Mouse (Mus musculus) embryonic facial prominence, embryonic 10.5 days (tissue): ENCODE measurements at regions not wholly inside any gene's neighbourhood (a gene's known extent, or its start where the extent isn't known, plus 50 kb on each side); places are given as distances from the start of the nearest gene placed in this dataset.
A peak's percentile ranks its signal among the peaks of the same experiment; 100 is the strongest.

Source experiments
- DNase-seq: peaks from one replicate; pipeline ENCODE4 v3.0.0-alpha.2; 2017; ENCODE audit warnings: low spot score
- H3K27ac ChIP-seq: fragments of 300-500 bp; sonication (generic); replicated peaks from 2 replicates; pipeline ENCODE4 v1.5.1; 2016; ENCODE audit warnings: mild to moderate bottlenecking
- H3K27me3 ChIP-seq: fragments of 300-500 bp; sonication (generic); replicated peaks from 2 replicates; pipeline ENCODE4 v1.6.1; 2016; ENCODE audit warnings: low read depth, mild to moderate bottlenecking; ENCODE audit not compliant: poor library complexity, severe bottlenecking
- H3K36me3 ChIP-seq: fragments of 300-500 bp; sonication (generic); replicated peaks from 2 replicates; pipeline ENCODE4 v1.6.1; 2016; ENCODE audit warnings: mild to moderate bottlenecking, moderate library complexity
- H3K4me1 ChIP-seq: fragments of 300-500 bp; sonication (generic); 2 replicates; pipeline ENCODE4 v1.6.1; 2016
- H3K4me3 ChIP-seq: fragments of 300-500 bp; sonication (generic); 2 replicates; pipeline ENCODE4 v1.5.1; 2016; ENCODE audit warnings: mild to moderate bottlenecking, moderate library complexity
- H3K9me3 ChIP-seq: fragments of 300-500 bp; sonication (generic); 2 replicates; pipeline ENCODE4 v1.6.1; 2016; ENCODE audit warnings: mild to moderate bottlenecking
- WGBS: fragments of 180-500 bp; shearing (Covaris S2); methylation state at CpG from one replicate; pipeline ENCODE4 v1.1.7; 2016; 5-methylcytosine and 5-hydroxymethylcytosine counted together

DNA sequence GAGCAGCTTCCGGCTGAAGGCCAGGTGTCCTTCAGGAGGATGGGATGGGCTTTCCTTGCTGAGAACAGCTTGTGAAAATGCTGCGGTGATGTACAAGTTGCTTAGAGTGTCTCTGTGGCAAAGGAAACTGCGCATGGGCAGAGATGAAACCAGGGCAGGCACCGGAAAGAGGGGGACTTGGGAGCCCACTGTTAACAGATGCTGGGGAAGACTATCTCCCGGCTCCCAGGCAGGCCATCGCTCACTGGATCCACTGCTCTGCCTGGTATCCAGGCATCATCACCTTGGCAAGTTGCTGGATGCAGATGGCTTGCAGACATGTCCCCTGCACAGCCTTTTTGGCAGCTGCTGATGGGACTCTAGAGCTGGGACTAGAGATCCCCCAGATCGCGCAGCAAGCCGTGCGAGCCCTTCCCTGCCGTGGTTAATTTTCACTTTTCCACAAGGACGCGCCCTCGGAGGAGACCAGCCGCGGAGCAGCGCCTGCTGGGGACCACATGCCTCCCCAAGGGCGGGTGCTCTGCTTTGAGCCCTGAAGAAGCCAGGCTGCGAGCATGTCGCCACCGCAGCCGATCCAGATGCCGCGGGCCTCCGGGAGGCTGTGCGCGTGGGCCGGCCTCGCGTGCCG, 234.4 kb downstream of the Opa1 start:
- no peaks in the 10 kb centered on the region for H3K36me3 ChIP-seq
- peak; percentile 62 for DNase-seq
- peak overlapping the region; percentile 68 for H3K4me3 ChIP-seq
- 4% methylated on average over 31 of the region's 31 CpGs for WGBS
- H3K4me1 ChIP-seq = peaks cover 50% of the 10 kb centered on the region
- H3K9me3 ChIP-seq = no peaks in the 10 kb centered on the region
- peak overlapping the region; percentile 97 for H3K27ac ChIP-seq
- H3K27me3 ChIP-seq = peaks cover 81% of the 10 kb centered on the region

DNA sequence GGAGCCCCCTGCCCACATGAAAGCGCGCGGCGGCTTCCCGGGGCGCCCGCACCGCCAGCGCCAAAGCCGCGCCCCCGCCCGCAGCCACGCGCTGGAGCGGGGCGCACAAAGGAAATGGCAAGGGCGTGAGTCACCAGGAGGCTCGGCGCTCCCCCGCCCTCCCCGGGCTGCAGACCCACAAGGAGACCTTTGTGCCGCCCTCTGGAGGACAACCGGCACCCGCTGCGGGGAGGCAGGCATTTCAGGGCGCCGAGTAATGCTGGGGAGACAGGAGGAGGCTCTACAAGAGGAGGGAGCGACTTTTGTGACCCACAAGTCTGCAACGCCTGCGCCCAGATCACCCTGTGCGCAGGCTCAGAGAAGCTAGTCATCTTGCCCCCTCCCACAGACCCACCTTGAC, 234.9 kb downstream of the Opa1 start:
- peak; percentile 89 for DNase-seq
- H3K4me3 ChIP-seq = peak overlapping the region; percentile 68
- H3K36me3 ChIP-seq = no peaks in the 10 kb centered on the region
- H3K9me3 ChIP-seq = no peaks in the 10 kb centered on the region
- peak overlapping the region; percentile 97 for H3K27ac ChIP-seq
- H3K27me3 ChIP-seq = peaks cover 76% of the 10 kb centered on the region
- 1% methylated on average over 32 of the region's 32 CpGs for WGBS
- H3K4me1 ChIP-seq = peaks cover 56% of the 10 kb centered on the region

DNA sequence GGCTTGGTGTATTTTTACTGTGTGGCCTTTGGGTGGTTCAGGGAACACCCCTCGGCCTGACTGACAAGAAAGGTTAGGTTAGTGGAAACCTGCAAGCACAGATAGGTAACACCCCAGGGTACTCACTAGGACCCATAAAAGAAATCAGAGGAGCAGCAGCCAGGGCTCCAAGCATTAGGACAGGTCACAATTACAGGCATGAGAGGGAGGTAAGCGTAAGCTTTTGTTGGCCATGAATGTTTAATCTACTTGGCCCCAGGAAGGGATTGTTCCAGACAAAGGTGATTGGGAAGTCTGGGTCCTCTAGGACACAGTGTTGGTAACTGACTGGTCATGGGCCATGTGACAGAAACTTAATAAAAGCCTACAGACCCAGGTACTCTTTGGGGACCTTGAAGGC, 235.5 kb downstream of the Opa1 start:
- peaks cover 74% of the 10 kb centered on the region for H3K27me3 ChIP-seq
- H3K27ac ChIP-seq = peak overlapping the region; percentile 97
- no peak for DNase-seq
- H3K4me3 ChIP-seq = no peak overlapping the region
- no peaks in the 10 kb centered on the region for H3K9me3 ChIP-seq
- no peaks in the 10 kb centered on the region for H3K36me3 ChIP-seq
- peaks cover 58% of the 10 kb centered on the region for H3K4me1 ChIP-seq
- WGBS = 63% methylated on average over 2 of the region's 2 CpGs

DNA sequence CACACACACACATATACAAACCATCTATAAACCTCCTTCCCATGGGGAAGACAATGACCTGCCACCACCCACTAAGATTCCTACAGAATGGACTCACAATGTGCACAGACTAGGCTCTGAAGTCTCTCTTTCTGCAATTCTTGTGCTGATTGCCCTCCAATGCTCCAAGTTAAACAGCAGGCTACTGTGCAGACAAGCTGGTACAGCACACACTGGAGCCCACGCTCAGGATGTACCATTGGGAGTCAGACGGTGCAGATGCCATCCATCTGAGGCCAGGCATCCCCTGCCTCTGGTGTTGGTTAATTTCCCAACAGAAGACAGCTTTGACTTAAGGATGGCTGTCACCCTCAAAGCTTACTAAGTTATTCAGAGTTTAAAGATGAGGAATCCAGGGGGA, 236.1 kb downstream of the Opa1 start:
- no peak for DNase-seq
- H3K4me3 ChIP-seq = no peak overlapping the region
- 77% methylated on average over 2 of the region's 2 CpGs for WGBS
- H3K27ac ChIP-seq = peak overlapping the region; percentile 2; the same call in 1 of the 2 replicates
- H3K27me3 ChIP-seq = peaks cover 70% of the 10 kb centered on the region
- H3K36me3 ChIP-seq = no peaks in the 10 kb centered on the region
- peaks cover 63% of the 10 kb centered on the region for H3K4me1 ChIP-seq
- no peaks in the 10 kb centered on the region for H3K9me3 ChIP-seq

DNA sequence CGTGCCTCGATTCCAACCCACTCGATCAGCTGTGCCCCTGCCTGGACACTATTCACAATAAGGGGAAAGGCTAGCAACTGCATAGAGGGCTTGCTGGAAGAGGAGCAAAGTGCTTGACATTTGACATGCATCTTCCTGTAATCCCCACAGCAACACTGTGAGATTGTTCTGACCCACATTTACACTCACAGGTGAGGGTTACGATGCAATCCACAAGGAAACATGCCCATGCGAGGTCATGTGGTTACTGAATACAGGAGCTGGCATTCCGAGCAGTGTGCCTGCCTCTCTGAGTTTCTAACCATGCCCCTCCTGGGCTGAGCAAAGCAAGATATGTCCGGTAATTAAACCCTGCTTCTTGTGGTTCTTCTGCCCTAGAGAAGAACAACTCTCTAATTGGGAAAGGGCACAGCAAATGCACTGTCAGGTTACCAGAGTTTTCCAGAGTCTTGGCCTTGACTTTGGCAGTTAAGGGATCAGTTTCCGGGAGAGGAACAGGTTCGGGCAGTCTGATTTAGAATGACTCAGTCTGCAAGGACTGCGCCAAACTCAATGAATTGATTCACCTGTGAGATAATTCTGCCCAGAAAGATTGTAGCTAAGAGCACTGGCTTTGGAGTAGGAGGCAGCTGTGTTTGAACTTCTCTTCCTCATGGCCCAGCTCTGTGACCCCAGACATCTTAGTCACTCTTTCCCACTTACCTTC, 236.7 kb downstream of the Opa1 start:
- Histone ChIP-seq H3K4me1 (peaks cover 69% of the 10 kb centered on the region), H3K9me3 (no peaks in the 10 kb centered on the region)
- 84% methylated on average over 10 of the region's 10 CpGs for WGBS

DNA sequence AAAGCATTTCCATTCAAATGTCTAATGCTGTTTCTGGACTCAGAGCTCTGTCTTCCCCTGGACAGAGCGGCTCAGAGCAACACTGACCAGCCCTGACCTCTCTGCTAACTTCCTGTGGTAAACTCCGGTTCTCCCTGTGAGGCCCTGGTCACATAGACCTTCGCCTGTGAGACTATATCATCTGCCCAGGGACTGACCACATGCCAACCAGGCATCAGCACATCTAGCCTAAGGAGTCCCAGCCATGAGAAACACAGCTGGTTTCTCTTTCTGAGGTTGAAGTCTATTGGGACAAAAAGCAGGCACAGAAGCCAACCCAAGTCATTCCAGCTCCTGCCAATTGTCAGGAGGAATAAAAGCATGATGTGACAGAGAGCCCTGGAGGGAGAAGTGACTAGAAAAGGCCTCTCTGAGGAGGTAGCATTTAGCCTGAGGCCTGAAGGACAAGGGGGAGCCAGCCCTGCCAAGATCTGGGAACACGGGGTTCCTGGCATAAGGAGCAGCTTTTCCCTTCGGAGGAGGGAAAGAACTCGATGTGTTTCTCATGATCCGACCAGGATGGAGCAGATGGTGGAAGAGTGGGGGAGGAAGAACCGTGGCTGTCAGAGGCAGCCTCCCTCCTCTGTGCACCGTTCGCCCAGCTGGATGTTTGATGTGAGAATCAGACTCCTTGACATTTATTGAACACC, 237.7 kb downstream of the Opa1 start:
- Histone ChIP-seq H3K4me1 (peaks cover 77% of the 10 kb centered on the region), H3K36me3 (no peaks in the 10 kb centered on the region), H3K27ac (no peak overlapping the region), H3K27me3 (peaks cover 70% of the 10 kb centered on the region), H3K4me3 (no peak overlapping the region), H3K9me3 (no peaks in the 10 kb centered on the region)
- 60% methylated on average over 10 of the region's 10 CpGs for WGBS
- DNase-seq = no peak

More for the DNA sequence above, 236.7 kb downstream of the Opa1 start:
- no peak for DNase-seq
- Histone ChIP-seq H3K27ac (0 out of 2 replicates have a peak overlapping the region, but pooled peaks have one; percentile 2), H3K36me3 (no peaks in the 10 kb centered on the region), H3K27me3 (peaks cover 70% of the 10 kb centered on the region), H3K4me3 (no peak overlapping the region)

DNA sequence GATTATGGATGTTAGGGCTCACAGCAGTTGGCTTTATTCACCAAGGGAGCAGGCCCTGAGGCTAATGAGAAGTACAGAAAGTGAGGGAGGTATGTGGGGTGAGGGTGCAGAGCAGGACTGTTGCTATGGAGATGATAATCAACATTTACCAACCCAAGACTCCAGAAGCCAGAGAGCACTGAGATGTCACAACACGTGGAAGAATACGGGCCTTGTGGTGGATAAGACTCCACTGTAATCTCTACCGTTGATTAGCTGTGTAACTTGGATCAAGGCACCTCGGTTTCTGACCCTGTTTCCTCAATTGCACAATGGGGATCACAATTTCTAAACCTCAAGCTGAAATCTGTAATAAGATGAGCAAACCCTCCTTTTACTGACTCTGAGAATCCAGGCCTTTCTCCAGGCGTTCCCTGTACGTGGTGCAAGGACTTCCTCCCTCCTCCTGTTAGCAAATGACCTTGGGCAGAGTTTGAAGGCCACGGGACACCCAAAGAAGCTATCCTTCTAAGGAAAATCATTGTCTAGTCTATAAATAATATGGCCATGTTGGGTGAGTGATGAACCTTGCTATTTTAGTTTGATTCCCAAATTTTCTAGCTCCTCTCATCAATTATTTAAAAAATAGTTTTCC, 239.8 kb downstream of the Opa1 start:
- Histone ChIP-seq H3K27me3 (peaks cover 57% of the 10 kb centered on the region), H3K27ac (no peak overlapping the region)
- 66% methylated on average over 7 of the region's 7 CpGs for WGBS

DNA sequence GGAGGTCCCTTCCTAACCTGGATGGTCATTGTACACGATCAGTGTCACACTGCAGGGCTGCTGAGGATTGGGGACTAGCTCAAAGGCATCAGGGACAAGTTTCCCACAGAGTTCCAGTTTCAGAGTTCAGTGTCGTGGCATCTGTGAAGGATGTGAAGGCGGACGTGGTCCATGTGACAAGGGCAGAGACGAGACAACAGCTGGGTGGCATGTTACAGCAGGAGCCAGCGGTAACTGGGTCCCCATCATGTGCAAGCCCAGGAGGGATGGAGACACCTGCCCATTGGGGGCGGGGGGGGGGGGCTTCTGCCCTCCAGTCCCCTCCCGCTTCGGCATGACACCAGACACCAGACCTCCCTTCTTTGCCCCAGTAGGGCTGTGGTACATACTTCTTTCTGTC, 241.6 kb downstream of the Opa1 start:
- H3K27ac ChIP-seq = no peak overlapping the region
- no peak overlapping the region for H3K4me3 ChIP-seq
- H3K4me1 ChIP-seq = peaks cover 55% of the 10 kb centered on the region
- H3K9me3 ChIP-seq = no peaks in the 10 kb centered on the region
- no peaks in the 10 kb centered on the region for H3K36me3 ChIP-seq
- peaks cover 42% of the 10 kb centered on the region for H3K27me3 ChIP-seq
- WGBS = 68% methylated on average over 9 of the region's 9 CpGs
- DNase-seq = no peak

More for the DNA sequence above, 239.8 kb downstream of the Opa1 start:
- Histone ChIP-seq H3K4me3 (no peak overlapping the region), H3K36me3 (no peaks in the 10 kb centered on the region), H3K4me1 (peaks cover 72% of the 10 kb centered on the region), H3K9me3 (no peaks in the 10 kb centered on the region)
- no peak for DNase-seq

DNA sequence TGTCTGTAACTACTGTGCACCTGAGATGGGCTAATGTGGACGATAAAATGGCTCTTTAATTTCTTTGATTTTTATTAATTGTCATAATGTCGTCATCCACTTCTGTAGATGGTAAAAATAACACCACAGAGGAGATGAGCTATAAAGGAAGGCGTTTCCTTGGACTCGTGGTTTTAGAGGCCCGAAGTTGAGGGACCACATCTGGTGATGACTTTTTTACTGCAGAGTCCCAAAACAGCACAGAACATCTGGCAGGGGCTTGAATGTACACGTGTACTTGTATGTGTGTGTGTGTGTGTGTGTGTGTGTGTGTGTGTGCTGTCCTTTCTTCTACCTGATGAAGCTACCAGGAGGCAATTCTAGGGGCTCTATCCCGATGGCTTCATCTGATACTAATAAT, 242.1 kb upstream of the Hes1 start:
- 74% methylated on average over 7 of the region's 7 CpGs for WGBS
- Histone ChIP-seq H3K27ac (no peak overlapping the region), H3K4me1 (peaks cover 41% of the 10 kb centered on the region), H3K4me3 (no peak overlapping the region), H3K36me3 (no peaks in the 10 kb centered on the region), H3K9me3 (no peaks in the 10 kb centered on the region), H3K27me3 (peaks cover 29% of the 10 kb centered on the region)
- no peak for DNase-seq

DNA sequence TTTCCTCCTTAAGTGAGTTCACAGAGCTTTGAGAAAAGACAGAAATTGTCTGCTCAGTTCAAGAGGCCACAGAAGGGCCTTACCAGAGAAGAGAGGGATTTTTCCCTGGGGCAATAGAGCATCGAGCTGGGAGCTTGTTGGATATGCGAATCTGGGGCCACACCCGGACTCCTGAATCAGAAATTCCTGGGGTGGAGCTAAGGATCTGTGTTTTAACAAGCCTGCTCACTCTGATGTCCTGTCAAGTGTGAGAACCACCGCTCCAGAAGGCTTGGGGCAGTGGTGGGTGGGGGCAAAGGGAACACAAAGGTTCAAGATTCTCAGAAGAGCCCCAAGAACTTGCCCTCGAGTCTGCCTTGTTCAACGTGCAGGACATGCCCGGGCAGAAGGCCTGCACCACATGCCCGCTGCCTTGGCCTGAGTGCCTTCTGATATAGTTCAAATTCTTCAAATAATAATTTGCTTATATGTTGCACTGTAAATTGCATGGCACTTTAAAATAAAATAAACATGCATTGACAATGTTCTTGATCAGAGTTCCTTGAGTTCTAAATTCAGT, 241.3 kb upstream of the Hes1 start:
- H3K9me3 ChIP-seq = peaks cover 3% of the 10 kb centered on the region; the same call in 1 of the 2 replicates
- H3K27ac ChIP-seq = peak overlapping the region; percentile 14; the same call in 1 of the 2 replicates
- peak; percentile 18 for DNase-seq
- 62% methylated on average over 8 of the region's 8 CpGs for WGBS
- H3K4me1 ChIP-seq = peaks cover 36% of the 10 kb centered on the region
- H3K4me3 ChIP-seq = no peak overlapping the region
- no peaks in the 10 kb centered on the region for H3K36me3 ChIP-seq
- peaks cover 21% of the 10 kb centered on the region for H3K27me3 ChIP-seq

DNA sequence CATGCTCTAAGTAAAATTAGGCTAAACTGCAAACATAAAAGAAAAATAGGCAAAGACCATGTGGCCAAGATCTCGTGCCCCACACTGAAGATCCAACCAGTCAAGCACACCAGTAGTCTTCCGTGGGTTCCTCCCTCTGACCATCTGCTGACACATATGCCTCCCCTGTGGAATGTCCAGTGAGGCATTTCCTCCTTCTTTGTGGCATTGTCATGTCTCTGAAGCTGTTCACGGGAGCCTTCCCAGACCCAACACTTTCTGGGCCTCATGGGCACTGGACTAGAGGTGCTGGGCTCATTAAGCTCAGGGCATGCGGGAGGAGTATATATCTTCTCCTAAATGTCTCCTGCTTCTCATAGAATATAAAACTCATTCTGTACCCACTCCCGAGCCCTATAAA, 237.3 kb upstream of the Hes1 start:
- H3K27me3 ChIP-seq = peaks cover 10% of the 10 kb centered on the region; the same call in 1 of the 2 replicates
- H3K4me1 ChIP-seq = peaks cover 18% of the 10 kb centered on the region
- WGBS = 86% methylated on average over 5 of the region's 5 CpGs

DNA sequence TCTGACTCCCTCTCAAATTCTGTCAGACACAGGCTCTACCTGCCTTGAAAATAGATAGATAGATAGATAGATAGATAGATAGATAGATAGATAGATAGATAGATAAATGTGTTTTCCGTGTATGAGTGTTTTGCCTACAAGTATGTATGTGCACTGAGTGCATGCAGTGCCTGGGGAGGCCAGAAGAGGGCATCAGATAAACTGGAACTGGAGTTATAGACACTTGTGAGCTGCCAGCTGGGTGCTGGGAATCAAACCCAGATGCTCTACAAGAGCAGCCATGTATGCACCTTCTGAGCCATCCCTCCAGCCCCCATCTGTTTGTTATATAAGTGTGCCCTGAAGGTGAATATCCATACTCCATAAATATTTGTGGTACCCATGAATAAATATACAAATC, 236.4 kb upstream of the Hes1 start:
- peaks cover 10% of the 10 kb centered on the region; the same call in 1 of the 2 replicates for H3K27me3 ChIP-seq

More for the DNA sequence above, 237.3 kb upstream of the Hes1 start:
- DNase-seq = no peak
- Histone ChIP-seq H3K27ac (no peak overlapping the region), H3K36me3 (no peaks in the 10 kb centered on the region), H3K9me3 (peaks cover 6% of the 10 kb centered on the region; the same call in 1 of the 2 replicates), H3K4me3 (no peak overlapping the region)

More for the DNA sequence above, 236.4 kb upstream of the Hes1 start:
- no peak for DNase-seq
- Histone ChIP-seq H3K27ac (no peak overlapping the region), H3K36me3 (no peaks in the 10 kb centered on the region), H3K4me1 (peaks cover 12% of the 10 kb centered on the region), H3K9me3 (peaks cover 6% of the 10 kb centered on the region; the same call in 1 of the 2 replicates), H3K4me3 (no peak overlapping the region)
- 98% methylated on average over 1 of the region's 1 CpGs for WGBS
